Mouse (Mus musculus): Measurements from ENCODE around the gene Zfyve27. TPM values are rescaled to one million over a fixed set of nuclear protein-coding genes. Genes with fewer than 3 reads are reported as not detected.

Gene Zfyve27
- polyA plus RNA-seq, 1 experiment, result 25.0 TPM

- no peaks in the 10 kb centered on the region for H3K9me3 ChIP-seq (replicated peaks; ENCODE audit: control insufficient read depth, insufficient read depth, low read length, poor library complexity, severe bottlenecking)
- H3K27ac ChIP-seq (ENCODE audit: insufficient read depth, low read length), result peak overlapping the region; percentile 97
- no peaks in the 10 kb centered on the region for H3K27me3 ChIP-seq (ENCODE audit: control insufficient read depth, insufficient read depth, low read length, poor library complexity, severe bottlenecking)
- peak overlapping the region; percentile 41 for H3K9ac ChIP-seq (ENCODE audit: low read depth, poor library complexity, severe bottlenecking)
- H3K4me1 ChIP-seq (ENCODE audit: control insufficient read depth, insufficient read depth, low read length), result peaks cover 6% of the 10 kb centered on the region
- no peak overlapping the region; the same call in 1 of the 2 replicates for H3K4me3 ChIP-seq (ENCODE audit: low read depth, low read length)
- H3K36me3 ChIP-seq (ENCODE audit: control insufficient read depth, insufficient read depth, low read length, poor library complexity, severe bottlenecking), result peaks cover 4% of the 10 kb centered on the region; the same call in 1 of the 2 replicates
- TF ChIP-seq POLR2A (IDR thresholded peaks at IDR 0.05; ENCODE audit: insufficient read depth, low read length), result no peak
- TF ChIP-seq CTCF (IDR thresholded peaks at IDR 0.05; ENCODE audit: low read depth, low read length), result no peak
- TF ChIP-seq EP300 (IDR thresholded peaks at IDR 0.05; ENCODE audit: insufficient read depth, low read depth, low read length), result no peak
Measured at GRCm38 (mm10) chr19:42129509-42130293, 34.0 kb upstream of the Zfyve27 start.

GRCm38 (mm10) chr19:42130294-42130606 lies 33.5 kb upstream of the Zfyve27 start:
- TF ChIP-seq EP300 (IDR thresholded peaks at IDR 0.05; ENCODE audit: insufficient read depth, low read depth, low read length) (no peak), POLR2A (IDR thresholded peaks at IDR 0.05; ENCODE audit: insufficient read depth, low read length) (no peak), CTCF (IDR thresholded peaks at IDR 0.05; ENCODE audit: low read depth, low read length) (no peak)
- H3K4me1 ChIP-seq (ENCODE audit: control insufficient read depth, insufficient read depth, low read length), result peaks cover 6% of the 10 kb centered on the region
- peak overlapping the region; percentile 41; the same call in 1 of the 2 replicates for H3K9ac ChIP-seq (ENCODE audit: low read depth, poor library complexity, severe bottlenecking)
- peak overlapping the region; percentile 97 for H3K27ac ChIP-seq (ENCODE audit: insufficient read depth, low read length)
- no peak overlapping the region for H3K4me3 ChIP-seq (ENCODE audit: low read depth, low read length)
- H3K36me3 ChIP-seq (ENCODE audit: control insufficient read depth, insufficient read depth, low read length, poor library complexity, severe bottlenecking), result peaks cover 4% of the 10 kb centered on the region; the same call in 1 of the 2 replicates
- no peaks in the 10 kb centered on the region for H3K27me3 ChIP-seq (ENCODE audit: control insufficient read depth, insufficient read depth, low read length, poor library complexity, severe bottlenecking)
- H3K9me3 ChIP-seq (replicated peaks; ENCODE audit: control insufficient read depth, insufficient read depth, low read length, poor library complexity, severe bottlenecking), result no peaks in the 10 kb centered on the region

- no peak overlapping the region for H3K4me3 ChIP-seq (ENCODE audit: low read depth, low read length)
- H3K9me3 ChIP-seq (replicated peaks; ENCODE audit: control insufficient read depth, insufficient read depth, low read length, poor library complexity, severe bottlenecking), result no peaks in the 10 kb centered on the region
- H3K27me3 ChIP-seq (ENCODE audit: control insufficient read depth, insufficient read depth, low read length, poor library complexity, severe bottlenecking), result no peaks in the 10 kb centered on the region
- TF ChIP-seq EP300 (IDR thresholded peaks at IDR 0.05; ENCODE audit: insufficient read depth, low read depth, low read length) (no peak), POLR2A (IDR thresholded peaks at IDR 0.05; ENCODE audit: insufficient read depth, low read length) (no peak), CTCF (IDR thresholded peaks at IDR 0.05; ENCODE audit: low read depth, low read length) (no peak)
- no peaks in the 10 kb centered on the region for H3K36me3 ChIP-seq (ENCODE audit: control insufficient read depth, insufficient read depth, low read length, poor library complexity, severe bottlenecking)
- no peak overlapping the region for H3K9ac ChIP-seq (ENCODE audit: low read depth, poor library complexity, severe bottlenecking)
- peak overlapping the region; percentile 97 for H3K27ac ChIP-seq (ENCODE audit: insufficient read depth, low read length)
- H3K4me1 ChIP-seq (ENCODE audit: control insufficient read depth, insufficient read depth, low read length), result peaks cover 3% of the 10 kb centered on the region
Measured at GRCm38 (mm10) chr19:42131101-42131500, 32.6 kb upstream of the Zfyve27 start.

GRCm38 (mm10) chr19:42135070-42135469 lies 28.7 kb upstream of the Zfyve27 start:
- Histone ChIP-seq H3K9me3 (replicated peaks; ENCODE audit: control insufficient read depth, insufficient read depth, low read length, poor library complexity, severe bottlenecking) (no peaks in the 10 kb centered on the region), H3K4me1 (ENCODE audit: control insufficient read depth, insufficient read depth, low read length) (peaks cover 2% of the 10 kb centered on the region), H3K27me3 (ENCODE audit: control insufficient read depth, insufficient read depth, low read length, poor library complexity, severe bottlenecking) (no peaks in the 10 kb centered on the region), H3K27ac (ENCODE audit: insufficient read depth, low read length) (peak overlapping the region; percentile 91), H3K9ac (ENCODE audit: low read depth, poor library complexity, severe bottlenecking) (peak overlapping the region; percentile 28; the same call in 1 of the 2 replicates), H3K36me3 (ENCODE audit: control insufficient read depth, insufficient read depth, low read length, poor library complexity, severe bottlenecking) (no peaks in the 10 kb centered on the region), H3K4me3 (ENCODE audit: low read depth, low read length) (no peak overlapping the region)
- TF ChIP-seq EP300 (IDR thresholded peaks at IDR 0.05; ENCODE audit: insufficient read depth, low read depth, low read length) (no peak), CTCF (IDR thresholded peaks at IDR 0.05; ENCODE audit: low read depth, low read length) (no peak), POLR2A (IDR thresholded peaks at IDR 0.05; ENCODE audit: insufficient read depth, low read length) (no peak)

GRCm38 (mm10) chr19:42136126-42136525 lies 27.6 kb upstream of the Zfyve27 start:
- Histone ChIP-seq H3K36me3 (ENCODE audit: control insufficient read depth, insufficient read depth, low read length, poor library complexity, severe bottlenecking) (no peaks in the 10 kb centered on the region), H3K4me3 (ENCODE audit: low read depth, low read length) (no peak overlapping the region), H3K27ac (ENCODE audit: insufficient read depth, low read length) (peak overlapping the region; percentile 91), H3K4me1 (ENCODE audit: control insufficient read depth, insufficient read depth, low read length) (peaks cover 2% of the 10 kb centered on the region), H3K9me3 (replicated peaks; ENCODE audit: control insufficient read depth, insufficient read depth, low read length, poor library complexity, severe bottlenecking) (no peaks in the 10 kb centered on the region), H3K9ac (ENCODE audit: low read depth, poor library complexity, severe bottlenecking) (peak overlapping the region; percentile 70; the same call in 1 of the 2 replicates), H3K27me3 (ENCODE audit: control insufficient read depth, insufficient read depth, low read length, poor library complexity, severe bottlenecking) (no peaks in the 10 kb centered on the region)
- TF ChIP-seq EP300 (IDR thresholded peaks at IDR 0.05; ENCODE audit: insufficient read depth, low read depth, low read length) (peak; percentile 88), POLR2A (IDR thresholded peaks at IDR 0.05; ENCODE audit: insufficient read depth, low read length) (no peak), CTCF (IDR thresholded peaks at IDR 0.05; ENCODE audit: low read depth, low read length) (no peak)

- TF ChIP-seq CTCF (IDR thresholded peaks at IDR 0.05; ENCODE audit: low read depth, low read length) (no peak), EP300 (IDR thresholded peaks at IDR 0.05; ENCODE audit: insufficient read depth, low read depth, low read length) (no peak), POLR2A (IDR thresholded peaks at IDR 0.05; ENCODE audit: insufficient read depth, low read length) (no peak)
- Histone ChIP-seq H3K36me3 (ENCODE audit: control insufficient read depth, insufficient read depth, low read length, poor library complexity, severe bottlenecking) (no peaks in the 10 kb centered on the region), H3K9ac (ENCODE audit: low read depth, poor library complexity, severe bottlenecking) (peak overlapping the region; percentile 70), H3K27me3 (ENCODE audit: control insufficient read depth, insufficient read depth, low read length, poor library complexity, severe bottlenecking) (no peaks in the 10 kb centered on the region), H3K4me1 (ENCODE audit: control insufficient read depth, insufficient read depth, low read length) (peaks cover 2% of the 10 kb centered on the region), H3K9me3 (replicated peaks; ENCODE audit: control insufficient read depth, insufficient read depth, low read length, poor library complexity, severe bottlenecking) (no peaks in the 10 kb centered on the region), H3K27ac (ENCODE audit: insufficient read depth, low read length) (peak overlapping the region; percentile 91), H3K4me3 (ENCODE audit: low read depth, low read length) (peak overlapping the region; percentile 57)
Measured at GRCm38 (mm10) chr19:42137167-42137672, 26.5 kb upstream of the Zfyve27 start.
